Mouse (Mus musculus) urinary bladder, postnatal 4 days (tissue): ENCODE data around the gene Mrpl23.

Experiments
- DNase-seq, 2 experiments: peaks; one replicate each; pipeline ENCODE4 v3.0.0; 2021 to 2022; ENCODE audit warnings: low spot score in 2 of 2

Mrpl23 gene

GRCm38 (mm10) chr7:142552591-142553416, 20.3 kb downstream of the Mrpl23 start:
- no peak for DNase-seq

- no peak for DNase-seq
Measured at GRCm38 (mm10) chr7:142553417-142554335, 21.2 kb downstream of the Mrpl23 start.

- DNase-seq: no peak
Measured at GRCm38 (mm10) chr7:142554625-142555024, 22.1 kb downstream of the Mrpl23 start.

GRCm38 (mm10) chr7:142555366-142556088, 23.0 kb downstream of the Mrpl23 start:
- DNase-seq: no peak

- no peak for DNase-seq
Measured at GRCm38 (mm10) chr7:142556089-142556476, 23.6 kb downstream of the Mrpl23 start.

- DNase-seq: no peak
Measured at GRCm38 (mm10) chr7:142557696-142558095, 25.2 kb downstream of the Mrpl23 start.

- DNase-seq: no peak
Measured at GRCm38 (mm10) chr7:142558511-142559146, 26.1 kb downstream of the Mrpl23 start.

- DNase-seq: no peak
Measured at GRCm38 (mm10) chr7:142559651-142560175, 27.2 kb downstream of the Mrpl23 start.

- no peak for DNase-seq
Measured at GRCm38 (mm10) chr7:142560942-142561855, 28.7 kb downstream of the Mrpl23 start.

- DNase-seq: no peak
Measured at GRCm38 (mm10) chr7:142561856-142562404, 29.4 kb downstream of the Mrpl23 start.

- DNase-seq: no peak
Measured at GRCm38 (mm10) chr7:142563168-142563567, 30.7 kb downstream of the Mrpl23 start.

- no peak for DNase-seq
Measured at GRCm38 (mm10) chr7:142564955-142565643, 32.6 kb downstream of the Mrpl23 start.

GRCm38 (mm10) chr7:142566512-142566911, 34.0 kb downstream of the Mrpl23 start:
- no peak for DNase-seq

GRCm38 (mm10) chr7:142568985-142569384, 36.5 kb downstream of the Mrpl23 start:
- no peak for DNase-seq

- no peak for DNase-seq
Measured at GRCm38 (mm10) chr7:142570565-142570964, 38.1 kb downstream of the Mrpl23 start.

- DNase-seq: no peak
Measured at GRCm38 (mm10) chr7:142571458-142572220, 39.2 kb downstream of the Mrpl23 start.

- DNase-seq: no peak
Measured at GRCm38 (mm10) chr7:142572343-142572742, 39.9 kb downstream of the Mrpl23 start.

- DNase-seq: no peak
Measured at GRCm38 (mm10) chr7:142572992-142573391, 40.5 kb downstream of the Mrpl23 start.
